Mouse (Mus musculus): ENCODE data around the gene Bmi1. TPM values are rescaled to one million over a fixed set of nuclear protein-coding genes. Genes with fewer than 3 reads are reported as not detected.
A peak's percentile ranks its signal among the peaks of the same experiment; 100 is the strongest.

Bmi1 gene
- total RNA-seq, 2 experiments from 2014 or later = 33.6 to 38.5 TPM

- intact Hi-C loops (cut with DNase I) = no loop called here
- no peak for DNase-seq (ENCODE audit: extremely low spot score in 1 of 2, low spot score in 2 of 2)
These were observed 7.2 kb downstream of the Bmi1 start for GRCm38 (mm10) chr2:18684062-18684461.

- intact Hi-C loops (cut with DNase I) = no loop called here
These were observed 9.6 kb downstream of the Bmi1 start for GRCm38 (mm10) chr2:18686386-18686785.

DNA sequence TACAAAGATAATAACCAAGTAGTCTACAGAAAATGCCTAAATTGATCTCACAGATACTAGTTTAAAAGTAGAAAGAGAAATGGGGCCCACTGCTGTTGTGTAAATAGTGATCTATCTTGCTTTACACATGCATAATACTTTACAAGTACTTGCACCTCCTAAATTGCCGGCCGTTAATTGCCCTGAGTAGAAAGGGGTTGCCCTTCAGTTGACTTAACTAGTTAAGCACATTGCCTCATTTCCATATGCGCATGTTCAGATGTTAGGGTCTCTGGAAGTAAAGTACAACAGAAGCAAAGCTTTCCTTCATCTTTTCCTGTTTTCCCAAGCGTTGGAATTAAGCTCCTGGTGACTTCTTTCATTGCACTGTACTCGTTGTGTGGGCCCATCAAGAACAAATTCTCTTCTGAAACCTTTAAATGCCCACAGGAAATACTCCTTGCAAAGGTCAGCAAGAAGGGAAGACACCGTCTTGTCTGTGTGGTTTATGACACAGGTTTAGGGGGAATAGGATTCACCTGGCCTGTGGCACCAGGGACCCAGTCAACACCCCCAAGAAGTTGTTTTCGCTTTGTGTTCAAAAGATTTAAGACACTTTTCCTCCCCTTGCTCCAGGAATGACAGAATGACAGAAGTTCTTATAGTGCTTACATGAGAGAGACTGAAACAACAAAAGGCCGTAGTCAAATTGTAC is 10.2 kb downstream of the Bmi1 start:
- no peak for DNase-seq (ENCODE audit: extremely low spot score in 1 of 2, low spot score in 2 of 2)
- intact Hi-C loops (cut with DNase I) = no loop called here

More at GRCm38 (mm10) chr2:18686386-18686785, 9.6 kb downstream of the Bmi1 start:
- no peak for DNase-seq (ENCODE audit: extremely low spot score in 1 of 2, low spot score in 2 of 2)

- intact Hi-C loops (cut with DNase I) = no loop called here
- DNase-seq (ENCODE audit: extremely low spot score in 1 of 2, low spot score in 2 of 2) = no peak
These were observed 10.9 kb downstream of the Bmi1 start for GRCm38 (mm10) chr2:18687671-18688170.

GRCm38 (mm10) chr2:18688286-18688685 is 11.5 kb downstream of the Bmi1 start:
- no peak for DNase-seq (ENCODE audit: extremely low spot score in 1 of 2, low spot score in 2 of 2)
- intact Hi-C loops (cut with DNase I) = no loop called here

GRCm38 (mm10) chr2:18688708-18689063 is 11.9 kb downstream of the Bmi1 start:
- DNase-seq (ENCODE audit: extremely low spot score in 1 of 2, low spot score in 2 of 2) = peak in 1 of 2 experiments; percentile 84
- intact Hi-C loops (cut with DNase I) = no loop called here

- peak in 1 of 2 experiments; percentile 44 for DNase-seq (ENCODE audit: extremely low spot score in 1 of 2, low spot score in 2 of 2)
- intact Hi-C loops (cut with DNase I) = no loop called here
These were observed 12.5 kb downstream of the Bmi1 start for GRCm38 (mm10) chr2:18689064-18689921.

GRCm38 (mm10) chr2:18690055-18690691 is 13.4 kb downstream of the Bmi1 start:
- intact Hi-C loops (cut with DNase I) = loop anchor here (5.0 to 10.0 kb wide), 3 partner anchors 585 to 658 kb away; no protein-coding TSS in a partner anchor
- DNase-seq (ENCODE audit: extremely low spot score in 1 of 2, low spot score in 2 of 2) = peak in 1 of 2 experiments; percentile 75

DNA sequence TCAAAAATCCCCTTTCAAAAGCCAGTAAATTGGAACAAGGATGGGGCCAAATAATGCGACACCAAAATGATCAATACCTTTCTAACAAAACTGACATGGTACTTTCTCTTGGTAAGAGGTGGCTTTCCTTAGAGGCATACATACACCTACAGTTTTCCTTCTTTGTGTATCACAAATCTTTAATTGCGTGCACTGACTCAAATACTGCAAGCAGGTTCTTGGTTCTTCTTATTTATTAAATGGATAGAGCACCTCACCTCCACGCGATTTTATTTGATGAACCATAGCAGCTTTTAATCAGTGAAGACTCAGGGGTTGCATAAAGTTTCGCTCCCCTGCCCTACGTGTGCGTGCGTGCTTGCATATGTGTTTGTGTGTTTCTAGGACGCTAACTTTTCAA is 13.9 kb downstream of the Bmi1 start:
- DNase-seq (ENCODE audit: extremely low spot score in 1 of 2, low spot score in 2 of 2) = no peak
- intact Hi-C loops (cut with DNase I) = loop anchor here (5.0 to 10.0 kb wide), 3 partner anchors 584 to 658 kb away; no protein-coding TSS in a partner anchor

DNA sequence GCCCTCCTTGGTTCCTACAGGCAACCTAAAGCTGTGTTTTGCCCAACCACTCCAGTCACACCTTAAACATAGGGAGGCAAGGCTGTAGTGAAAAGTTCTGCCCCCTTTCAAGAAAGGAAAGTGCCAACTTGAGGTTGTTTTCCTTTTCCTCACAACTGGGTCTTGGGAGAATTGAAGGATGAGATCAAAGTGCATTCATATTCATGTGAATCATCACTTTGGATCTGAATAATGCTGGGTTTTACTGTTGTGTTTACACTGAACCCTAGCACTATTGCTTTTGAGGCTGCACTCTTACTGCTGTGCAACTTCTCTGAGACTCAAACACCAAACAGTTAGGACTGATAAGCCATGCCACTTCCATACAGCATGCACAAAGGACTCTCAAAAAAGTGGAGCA is 15.2 kb downstream of the Bmi1 start:
- DNase-seq (ENCODE audit: extremely low spot score in 1 of 2, low spot score in 2 of 2) = no peak
- intact Hi-C loops (cut with DNase I) = loop anchor here (2.0 to 10.0 kb wide), 4 partner anchors 111 to 660 kb away; no protein-coding TSS in a partner anchor

DNA sequence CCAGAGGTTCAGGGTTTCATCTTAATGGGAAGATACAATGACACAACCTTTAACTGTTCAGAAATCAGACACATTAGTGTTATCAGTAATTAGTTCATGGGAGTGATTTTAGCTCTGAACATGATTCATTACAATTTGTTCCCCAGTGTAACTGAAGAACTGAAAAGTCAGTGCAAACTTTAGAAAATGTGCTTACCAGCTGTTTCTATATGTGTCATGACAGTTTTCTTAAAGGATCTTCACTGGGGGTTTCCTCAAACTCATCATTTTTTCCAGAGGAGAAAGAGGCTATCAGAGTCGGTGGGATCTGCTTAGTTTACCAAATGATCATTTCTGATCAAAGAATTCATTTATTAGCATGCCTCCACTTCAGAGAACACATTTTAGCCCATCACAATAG is 15.7 kb downstream of the Bmi1 start:
- intact Hi-C loops (cut with DNase I) = loop anchor here (2.0 to 10.0 kb wide), 4 partner anchors 110 to 660 kb away; no protein-coding TSS in a partner anchor
- no peak for DNase-seq (ENCODE audit: extremely low spot score in 1 of 2, low spot score in 2 of 2)

- DNase-seq (ENCODE audit: extremely low spot score in 1 of 2, low spot score in 2 of 2) = no peak
- intact Hi-C loops (cut with DNase I) = loop anchor here (2.0 to 10.0 kb wide), 4 partner anchors 109 to 661 kb away; no protein-coding TSS in a partner anchor
These were observed 16.7 kb downstream of the Bmi1 start for GRCm38 (mm10) chr2:18693491-18693870.

- peak in 1 of 2 experiments; percentile 76 for DNase-seq (ENCODE audit: extremely low spot score in 1 of 2, low spot score in 2 of 2)
- intact Hi-C loops (cut with DNase I) = loop anchor here (2.0 to 10.0 kb wide), 4 partner anchors 109 to 662 kb away; no protein-coding TSS in a partner anchor
These were observed 17.2 kb downstream of the Bmi1 start, which contains the start of gene Spag6 for GRCm38 (mm10) chr2:18693871-18694610. Gene Spag6, plus strand, starts transcription at chr2:18694032.

- intact Hi-C loops (cut with DNase I) = loop anchor here (5.0 to 10.0 kb wide), 3 partner anchors 580 to 662 kb away; no protein-coding TSS in a partner anchor
- no peak for DNase-seq (ENCODE audit: extremely low spot score in 1 of 2, low spot score in 2 of 2)
These were observed 17.8 kb downstream of the Bmi1 start for GRCm38 (mm10) chr2:18694611-18694950.

GRCm38 (mm10) chr2:18695163-18695562 is 18.3 kb downstream of the Bmi1 start:
- intact Hi-C loops (cut with DNase I) = loop anchor here (10.0 kb wide), 2 partner anchors 580 to 650 kb away; no protein-coding TSS in a partner anchor
- DNase-seq (ENCODE audit: extremely low spot score in 1 of 2, low spot score in 2 of 2) = no peak

GRCm38 (mm10) chr2:18695629-18696150 is 18.9 kb downstream of the Bmi1 start:
- intact Hi-C loops (cut with DNase I) = loop anchor here (10.0 kb wide), 2 partner anchors 579 to 649 kb away; no protein-coding TSS in a partner anchor
- DNase-seq (ENCODE audit: extremely low spot score in 1 of 2, low spot score in 2 of 2) = no peak

- DNase-seq (ENCODE audit: extremely low spot score in 1 of 2, low spot score in 2 of 2) = no peak
- intact Hi-C loops (cut with DNase I) = loop anchor here (10.0 kb wide), 2 partner anchors 577 to 647 kb away; no protein-coding TSS in a partner anchor
These were observed 20.9 kb downstream of the Bmi1 start for GRCm38 (mm10) chr2:18697591-18698244.
